Mouse (Mus musculus) ES-E14 (cell line): Measurements from ENCODE around the gene Map4.

ENCODE experiments used
- CHD2 ChIP-seq: IDR thresholded peaks from 2 replicates; pipeline ENCODE4 v1.6.1; 2014; ENCODE audit warnings: mild to moderate bottlenecking, low read depth, low read length, inconsistent platforms
- HCFC1 ChIP-seq: IDR thresholded peaks from 2 replicates; pipeline ENCODE4 v1.6.1; 2012; ENCODE audit warnings: low read length, inconsistent platforms, borderline replicate concordance; ENCODE audit not compliant: insufficient read depth
- MAFK ChIP-seq: IDR thresholded peaks from 2 replicates; pipeline ENCODE4 v1.6.1; 2014; ENCODE audit warnings: mild to moderate bottlenecking, low read depth, low read length, inconsistent platforms; ENCODE audit not compliant: insufficient read depth
- ZC3H11A ChIP-seq: IDR thresholded peaks from 2 replicates; pipeline ENCODE4 v1.6.1; 2012; ENCODE audit warnings: low read depth, mild to moderate bottlenecking, inconsistent platforms, low read length, borderline replicate concordance
- ZNF384 ChIP-seq: IDR thresholded peaks from 2 replicates; pipeline ENCODE4 v1.6.1; 2012; ENCODE audit warnings: low read depth, low read length, inconsistent platforms

- TF ChIP-seq HCFC1 (no peak), ZC3H11A (no peak), ZNF384 (no peak), MAFK (no peak), CHD2 (no peak)
Measured at GRCm38 (mm10) chr9:109902246-109902645, 29.0 kb upstream of the Map4 start.
